Mouse (Mus musculus): ENCODE data around the gene Sept11. TPM values are rescaled to one million over a fixed set of nuclear protein-coding genes. Genes with fewer than 3 reads are reported as not detected.

Sept11 gene
- total and polyA plus RNA-seq, 3 experiments = 34.9 to 245 (median 87.2) TPM

DNA sequence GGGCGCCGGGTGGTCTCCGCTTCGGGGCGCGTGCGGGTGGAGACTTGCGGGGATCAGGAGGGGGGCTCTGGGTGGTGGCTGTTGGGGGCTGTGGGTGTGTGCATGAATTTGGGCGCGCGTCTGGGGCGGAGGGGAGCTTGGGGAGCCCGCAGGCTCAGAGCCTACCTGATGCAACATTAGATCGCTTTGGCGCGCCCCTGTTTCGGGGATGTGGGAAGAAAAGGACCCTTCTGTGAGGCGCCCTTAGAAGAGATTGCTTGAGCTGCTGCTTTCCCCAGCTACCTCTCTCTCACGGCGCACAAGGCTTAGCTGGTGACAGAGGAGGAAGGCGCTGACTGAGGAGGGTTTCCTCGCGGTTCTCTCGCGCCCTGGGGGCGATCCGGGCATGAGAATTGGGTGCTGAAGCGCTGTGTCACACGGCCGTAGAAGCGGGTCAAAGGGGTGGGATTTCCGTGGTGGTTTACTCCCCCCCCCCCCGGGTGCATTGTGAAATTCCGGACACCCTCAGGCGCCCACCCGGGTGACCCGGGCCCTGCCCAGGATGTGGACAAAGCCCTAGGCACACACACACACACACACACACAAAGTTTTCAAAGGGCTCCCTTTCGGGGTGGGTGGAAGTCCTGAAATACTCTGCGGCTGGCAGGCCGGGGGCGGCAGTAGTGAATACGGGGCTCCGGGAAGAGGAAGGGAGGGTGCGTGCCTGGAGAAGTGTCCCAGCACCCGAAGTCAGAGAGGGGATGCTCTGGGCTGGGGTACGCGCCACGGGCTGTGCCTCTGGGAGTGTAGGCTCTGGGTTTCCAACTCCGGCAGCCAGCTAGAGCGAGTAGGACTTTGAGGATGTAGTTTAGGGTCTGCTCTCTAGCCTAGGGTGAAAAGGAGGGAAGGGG, 646 bp downstream of the Sept11 start:
- Histone ChIP-seq H3K27me3 (ENCODE audit: control insufficient read depth in 1 of 2, insufficient read depth in 2 of 2, low read length in 2 of 2) (no peaks in the 10 kb centered on the region), H3K9ac (ENCODE audit: control insufficient read depth, low read depth, low read length, poor library complexity, severe bottlenecking) (peak overlapping the region; percentile 96), H3K79me2 (ENCODE audit: control insufficient read depth, insufficient read depth, low read length, poor library complexity) (peaks cover 56% of the 10 kb centered on the region), H3K9me3 (replicated peaks; ENCODE audit: insufficient read depth, low read length) (no peaks in the 10 kb centered on the region), H3K4me3 (ENCODE audit: control insufficient read depth in 1 of 2, insufficient read depth in 1 of 2, low read depth in 2 of 2, low read length in 2 of 2) (peak overlapping the region; percentile 95 to 99), H3K27ac (ENCODE audit: control insufficient read depth, low read depth, low read length) (peak overlapping the region; percentile 75), H3K36me3 (ENCODE audit: control insufficient read depth in 1 of 2, insufficient read depth in 2 of 2, low read length in 2 of 2) (peaks cover 0 to 20% of the 10 kb centered on the region in 2 experiments; a peak in 3 of 4 replicates), H3K4me1 (ENCODE audit: control insufficient read depth in 1 of 2, insufficient read depth in 2 of 2, low read length in 2 of 2) (peaks cover 0 to 22% of the 10 kb centered on the region in 2 experiments; a peak in 2 of 4 replicates)
- TF ChIP-seq ETS1 (IDR thresholded peaks at IDR 0.05; ENCODE audit: low read depth, low read length) (no peak), MYB (IDR thresholded peaks at IDR 0.05; ENCODE audit: low read depth, low read length) (no peak), SIN3A (IDR thresholded peaks at IDR 0.05; ENCODE audit: low read length) (peak; percentile 63), ZC3H11A (IDR thresholded peaks at IDR 0.05; ENCODE audit: low read depth, low read length) (no peak), JUND (IDR thresholded peaks at IDR 0.05; ENCODE audit: low read depth, low read length) (no peak), POLR2A (IDR thresholded peaks at IDR 0.05; ENCODE audit: control insufficient read depth in 1 of 2, insufficient read depth in 1 of 2, low read depth in 1 of 2, low read length in 2 of 2, poor library complexity in 1 of 2) (no peak)
- DNase-seq (ENCODE audit: low read depth, low spot score) = peak; percentile 76

DNA sequence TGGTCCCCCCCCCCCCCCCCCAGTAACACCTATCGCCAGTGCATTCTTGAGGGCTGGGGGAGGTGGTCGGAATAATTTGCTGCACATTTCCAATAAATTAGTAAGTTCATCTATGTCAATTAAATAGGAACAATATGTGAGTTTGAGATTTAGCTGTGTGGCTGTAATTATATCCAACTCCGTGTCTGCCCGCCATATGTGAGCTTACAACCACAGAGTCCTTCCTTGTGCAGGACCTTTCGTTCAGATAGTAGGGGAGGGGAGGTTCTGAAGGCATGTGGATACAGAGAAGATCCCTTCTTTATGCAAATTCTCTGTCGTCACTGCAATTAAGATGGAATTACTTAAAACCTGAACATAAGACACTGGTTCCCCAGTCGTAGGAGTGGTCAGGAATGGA, 2.1 kb downstream of the Sept11 start:
- Histone ChIP-seq H3K4me3 (ENCODE audit: control insufficient read depth in 1 of 2, insufficient read depth in 1 of 2, low read depth in 2 of 2, low read length in 2 of 2) (no peak overlapping the region), H3K36me3 (ENCODE audit: control insufficient read depth in 1 of 2, insufficient read depth in 2 of 2, low read length in 2 of 2) (peaks cover 0 to 20% of the 10 kb centered on the region in 2 experiments; a peak in 3 of 4 replicates), H3K9ac (ENCODE audit: control insufficient read depth, low read depth, low read length, poor library complexity, severe bottlenecking) (no peak overlapping the region), H3K79me2 (ENCODE audit: control insufficient read depth, insufficient read depth, low read length, poor library complexity) (peaks cover 61% of the 10 kb centered on the region), H3K9me3 (replicated peaks; ENCODE audit: insufficient read depth, low read length) (no peaks in the 10 kb centered on the region), H3K27ac (ENCODE audit: control insufficient read depth, low read depth, low read length) (no peak overlapping the region), H3K4me1 (ENCODE audit: control insufficient read depth in 1 of 2, insufficient read depth in 2 of 2, low read length in 2 of 2) (peaks cover 0 to 22% of the 10 kb centered on the region in 2 experiments; a peak in 2 of 4 replicates), H3K27me3 (ENCODE audit: control insufficient read depth in 1 of 2, insufficient read depth in 2 of 2, low read length in 2 of 2) (no peaks in the 10 kb centered on the region)
- DNase-seq (ENCODE audit: low read depth, low spot score) = no peak
- TF ChIP-seq GABPA (IDR thresholded peaks at IDR 0.05; ENCODE audit: low read depth, low read length) (no peak), MXI1 (IDR thresholded peaks at IDR 0.05; ENCODE audit: low read depth, low read length) (no peak)

DNA sequence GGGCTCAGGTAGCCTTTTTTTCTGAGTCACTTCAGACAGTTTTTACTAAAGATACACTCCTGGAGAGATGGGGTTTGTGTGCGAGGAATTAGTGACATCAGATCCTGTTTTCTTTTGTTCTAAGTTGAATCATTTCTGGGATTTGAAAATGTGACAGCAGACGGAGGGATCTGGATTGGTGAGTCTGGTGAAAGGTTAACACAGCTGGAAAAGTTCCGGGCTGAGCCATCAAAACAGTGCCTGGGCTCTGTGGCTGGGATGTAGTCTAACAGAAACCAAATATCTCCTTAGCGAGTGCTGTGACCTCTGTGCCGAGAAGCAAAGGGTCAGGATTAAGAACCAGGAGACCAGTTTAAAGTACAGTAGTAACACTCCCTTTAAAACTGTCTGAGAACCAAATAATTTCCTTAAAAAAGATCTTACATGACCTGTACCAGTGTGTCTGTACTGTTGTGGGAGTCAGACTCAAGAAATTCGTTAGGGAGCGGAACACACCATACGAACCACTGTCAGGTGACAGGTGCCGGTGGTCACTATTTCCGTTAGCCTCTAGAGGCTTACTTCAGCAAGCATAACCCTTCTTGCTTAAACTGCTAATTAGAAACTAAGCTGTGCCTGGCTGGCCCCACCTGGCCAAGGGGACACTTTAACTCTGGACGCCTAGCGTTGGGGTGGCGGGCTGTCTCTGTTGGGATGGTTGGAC, 4.1 kb downstream of the Sept11 start:
- no peak for DNase-seq (ENCODE audit: low read depth, low spot score)
- no peak overlapping the region for H3K9ac ChIP-seq (ENCODE audit: control insufficient read depth, low read depth, low read length, poor library complexity, severe bottlenecking)
- no peak overlapping the region for H3K27ac ChIP-seq (ENCODE audit: control insufficient read depth, low read depth, low read length)
- H3K4me3 ChIP-seq (ENCODE audit: control insufficient read depth in 1 of 2, insufficient read depth in 1 of 2, low read depth in 2 of 2, low read length in 2 of 2) = no peak overlapping the region
- TF ChIP-seq MYC (IDR thresholded peaks at IDR 0.05; ENCODE audit: low read depth, low read length) (no peak), USF1 (IDR thresholded peaks at IDR 0.05; ENCODE audit: low read depth, low read length) (no peak), MEF2A (IDR thresholded peaks at IDR 0.05; ENCODE audit: extremely low read depth, insufficient replicate concordance, low read depth, low read length, poor library complexity, severe bottlenecking) (no peak), ZKSCAN1 (IDR thresholded peaks at IDR 0.05; ENCODE audit: low read depth, low read length) (no peak), MXI1 (IDR thresholded peaks at IDR 0.05; ENCODE audit: low read depth, low read length) (no peak), NRF1 (IDR thresholded peaks at IDR 0.05; ENCODE audit: insufficient read depth, low read depth, low read length, poor library complexity, severe bottlenecking) (no peak), ETS1 (IDR thresholded peaks at IDR 0.05; ENCODE audit: low read depth, low read length) (no peak), POLR2AphosphoS2 (IDR thresholded peaks at IDR 0.05; ENCODE audit: low read length) (no peak), MAZ (IDR thresholded peaks at IDR 0.05; ENCODE audit: low read depth, low read length) (no peak), ELF1 (IDR thresholded peaks at IDR 0.05; ENCODE audit: low read depth, low read length) (no peak), MAX (IDR thresholded peaks at IDR 0.05; ENCODE audit: low read length) (no peak), E2F4 (IDR thresholded peaks at IDR 0.05; ENCODE audit: borderline replicate concordance, low read depth, low read length) (no peak), POLR2A (IDR thresholded peaks at IDR 0.05; ENCODE audit: control insufficient read depth in 1 of 2, insufficient read depth in 1 of 2, low read depth in 1 of 2, low read length in 2 of 2, poor library complexity in 1 of 2) (no peak), CHD2 (IDR thresholded peaks at IDR 0.05; ENCODE audit: low read length) (no peak), KAT2A (conservative IDR thresholded peaks at IDR 0.05; ENCODE audit: low read depth, low read length) (no peak), MAFK (IDR thresholded peaks at IDR 0.05; ENCODE audit: borderline replicate concordance, low read depth, low read length) (no peak)
- no peaks in the 10 kb centered on the region for H3K9me3 ChIP-seq (replicated peaks; ENCODE audit: insufficient read depth, low read length)
- H3K27me3 ChIP-seq (ENCODE audit: control insufficient read depth in 1 of 2, insufficient read depth in 2 of 2, low read length in 2 of 2) = no peaks in the 10 kb centered on the region
- H3K4me1 ChIP-seq (ENCODE audit: control insufficient read depth in 1 of 2, insufficient read depth in 2 of 2, low read length in 2 of 2) = peaks cover 0 to 7% of the 10 kb centered on the region in 2 experiments; a peak in 2 of 4 replicates
- peaks cover 76% of the 10 kb centered on the region for H3K79me2 ChIP-seq (ENCODE audit: control insufficient read depth, insufficient read depth, low read length, poor library complexity)
- peaks cover 2 to 14% of the 10 kb centered on the region in 2 experiments for H3K36me3 ChIP-seq (ENCODE audit: control insufficient read depth in 1 of 2, insufficient read depth in 2 of 2, low read length in 2 of 2)

All from MEL (cell line).